Mouse (Mus musculus): ENCODE measurements around the gene Rtn3. TPM values are rescaled to one million over a fixed set of nuclear protein-coding genes. Genes with fewer than 3 reads are reported as not detected.

The Rtn3 gene
- total and polyA plus RNA-seq, 2 experiments = 22.5 to 45.7 TPM

DNA sequence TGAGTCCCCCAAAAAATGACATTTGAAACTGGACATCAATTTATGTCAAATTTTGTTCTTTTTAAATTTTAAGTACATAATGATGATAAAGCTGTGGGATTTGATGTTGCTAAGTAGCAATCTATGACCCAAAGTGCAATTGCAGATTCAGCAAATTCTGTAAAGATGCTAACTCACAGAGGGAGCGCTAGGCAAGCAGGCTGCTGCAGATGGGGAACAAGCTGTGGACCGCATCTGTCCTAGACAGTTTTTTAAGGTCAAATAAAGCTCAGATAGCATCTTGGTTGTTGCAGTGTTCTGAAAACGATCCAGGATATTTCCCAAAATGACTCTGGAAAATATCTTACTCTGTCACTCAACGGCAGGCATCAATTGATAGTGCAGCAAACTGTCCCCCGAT lies 995 bp upstream of the Rtn3 start:
- no peaks in the 10 kb centered on the region for H3K36me3 ChIP-seq (ENCODE audit: control insufficient read depth, insufficient read depth, low read length)
- no peaks in the 10 kb centered on the region for H3K27me3 ChIP-seq (ENCODE audit: control insufficient read depth, insufficient read depth, low read length)
- TF ChIP-seq CTCF (IDR thresholded peaks at IDR 0.05; ENCODE audit: low read depth, low read length) = no peak
- no peak for TF ChIP-seq POLR2A (IDR thresholded peaks at IDR 0.05; ENCODE audit: extremely low read depth, insufficient read depth, low read length)
- WGBS = 63% methylated on average over 5 of the region's 5 CpGs
- H3K9ac ChIP-seq (ENCODE audit: low read depth, low read length) = no peak overlapping the region
- H3K4me1 ChIP-seq (ENCODE audit: control insufficient read depth, insufficient read depth, low read length) = peaks cover 4% of the 10 kb centered on the region
- peaks cover 13% of the 10 kb centered on the region; the same call in 1 of the 2 replicates for H3K79me2 ChIP-seq (ENCODE audit: control insufficient read depth, insufficient read depth, low read length)
- H3K27ac ChIP-seq (replicated peaks; ENCODE audit: insufficient read depth, low read depth, low read length) = no peak overlapping the region
- no peak overlapping the region for H3K4me3 ChIP-seq (ENCODE audit: insufficient read depth, low read depth, low read length)
- DNase-seq (ENCODE audit: extremely low read depth, low read depth, low spot score) = no peak

- no peaks in the 10 kb centered on the region for H3K27me3 ChIP-seq (ENCODE audit: control insufficient read depth, insufficient read depth, low read length)
- H3K4me3 ChIP-seq (ENCODE audit: insufficient read depth, low read depth, low read length) = peak overlapping the region; percentile 49
- WGBS = 1% methylated on average over 6 of the region's 6 CpGs
- no peaks in the 10 kb centered on the region for H3K36me3 ChIP-seq (ENCODE audit: control insufficient read depth, insufficient read depth, low read length)
- DNase-seq (ENCODE audit: extremely low read depth, low read depth, low spot score) = peak; percentile 53
- H3K4me1 ChIP-seq (ENCODE audit: control insufficient read depth, insufficient read depth, low read length) = peaks cover 4% of the 10 kb centered on the region
- peak overlapping the region; percentile 50 for H3K9ac ChIP-seq (ENCODE audit: low read depth, low read length)
- no peak overlapping the region; the same call in 1 of the 2 replicates for H3K27ac ChIP-seq (replicated peaks; ENCODE audit: insufficient read depth, low read depth, low read length)
- TF ChIP-seq CTCF (IDR thresholded peaks at IDR 0.05; ENCODE audit: low read depth, low read length) (no peak), POLR2A (IDR thresholded peaks at IDR 0.05; ENCODE audit: extremely low read depth, insufficient read depth, low read length) (no peak)
- H3K79me2 ChIP-seq (ENCODE audit: control insufficient read depth, insufficient read depth, low read length) = peaks cover 13% of the 10 kb centered on the region; the same call in 1 of the 2 replicates
Measured at GRCm38 (mm10) chr19:7483512-7483882, 416 bp upstream of the Rtn3 start.

GRCm38 (mm10) chr19:7482266-7482598 lies 849 bp downstream of the Rtn3 start:
- H3K4me1 ChIP-seq (ENCODE audit: control insufficient read depth, insufficient read depth, low read length) = peaks cover 6% of the 10 kb centered on the region
- H3K79me2 ChIP-seq (ENCODE audit: control insufficient read depth, insufficient read depth, low read length) = peaks cover 13% of the 10 kb centered on the region; the same call in 1 of the 2 replicates
- no peaks in the 10 kb centered on the region for H3K27me3 ChIP-seq (ENCODE audit: control insufficient read depth, insufficient read depth, low read length)
- H3K4me3 ChIP-seq (ENCODE audit: insufficient read depth, low read depth, low read length) = peak overlapping the region; percentile 81
- peak overlapping the region; percentile 91 for H3K9ac ChIP-seq (ENCODE audit: low read depth, low read length)
- WGBS = under 1% methylated on average over 7 of the region's 7 CpGs
- TF ChIP-seq CTCF (IDR thresholded peaks at IDR 0.05; ENCODE audit: low read depth, low read length) (no peak), POLR2A (IDR thresholded peaks at IDR 0.05; ENCODE audit: extremely low read depth, insufficient read depth, low read length) (no peak)
- no peaks in the 10 kb centered on the region for H3K36me3 ChIP-seq (ENCODE audit: control insufficient read depth, insufficient read depth, low read length)
- H3K27ac ChIP-seq (replicated peaks; ENCODE audit: insufficient read depth, low read depth, low read length) = peak overlapping the region; percentile 90
- DNase-seq (ENCODE audit: extremely low read depth, low read depth, low spot score) = no peak

GRCm38 (mm10) chr19:7481541-7482265 lies 1.4 kb downstream of the Rtn3 start:
- H3K79me2 ChIP-seq (ENCODE audit: control insufficient read depth, insufficient read depth, low read length) = peaks cover 17% of the 10 kb centered on the region; the same call in 1 of the 2 replicates
- H3K4me3 ChIP-seq (ENCODE audit: insufficient read depth, low read depth, low read length) = peak overlapping the region; percentile 43
- no peak for TF ChIP-seq CTCF (IDR thresholded peaks at IDR 0.05; ENCODE audit: low read depth, low read length)
- 14% methylated on average over 12 of the region's 12 CpGs for WGBS
- no peak overlapping the region for H3K27ac ChIP-seq (replicated peaks; ENCODE audit: insufficient read depth, low read depth, low read length)
- no peaks in the 10 kb centered on the region for H3K27me3 ChIP-seq (ENCODE audit: control insufficient read depth, insufficient read depth, low read length)
- peak overlapping the region; percentile 42 for H3K9ac ChIP-seq (ENCODE audit: low read depth, low read length)
- no peak for DNase-seq (ENCODE audit: extremely low read depth, low read depth, low spot score)
- H3K36me3 ChIP-seq (ENCODE audit: control insufficient read depth, insufficient read depth, low read length) = peaks cover 2% of the 10 kb centered on the region; the same call in 1 of the 2 replicates
- H3K4me1 ChIP-seq (ENCODE audit: control insufficient read depth, insufficient read depth, low read length) = peaks cover 6% of the 10 kb centered on the region

- peaks cover 17% of the 10 kb centered on the region; the same call in 1 of the 2 replicates for H3K79me2 ChIP-seq (ENCODE audit: control insufficient read depth, insufficient read depth, low read length)
- TF ChIP-seq CTCF (IDR thresholded peaks at IDR 0.05; ENCODE audit: low read depth, low read length) (no peak), POLR2A (IDR thresholded peaks at IDR 0.05; ENCODE audit: extremely low read depth, insufficient read depth, low read length) (no peak)
- H3K4me1 ChIP-seq (ENCODE audit: control insufficient read depth, insufficient read depth, low read length) = peaks cover 6% of the 10 kb centered on the region
- H3K27me3 ChIP-seq (ENCODE audit: control insufficient read depth, insufficient read depth, low read length) = no peaks in the 10 kb centered on the region
- H3K9ac ChIP-seq (ENCODE audit: low read depth, low read length) = no peak overlapping the region
- no peak for DNase-seq (ENCODE audit: extremely low read depth, low read depth, low spot score)
- H3K27ac ChIP-seq (replicated peaks; ENCODE audit: insufficient read depth, low read depth, low read length) = no peak overlapping the region
- 96% methylated on average over 3 of the region's 3 CpGs for WGBS
- peaks cover 2% of the 10 kb centered on the region; the same call in 1 of the 2 replicates for H3K36me3 ChIP-seq (ENCODE audit: control insufficient read depth, insufficient read depth, low read length)
- no peak overlapping the region for H3K4me3 ChIP-seq (ENCODE audit: insufficient read depth, low read depth, low read length)
Measured at GRCm38 (mm10) chr19:7479751-7480248, 3.3 kb downstream of the Rtn3 start.

DNA sequence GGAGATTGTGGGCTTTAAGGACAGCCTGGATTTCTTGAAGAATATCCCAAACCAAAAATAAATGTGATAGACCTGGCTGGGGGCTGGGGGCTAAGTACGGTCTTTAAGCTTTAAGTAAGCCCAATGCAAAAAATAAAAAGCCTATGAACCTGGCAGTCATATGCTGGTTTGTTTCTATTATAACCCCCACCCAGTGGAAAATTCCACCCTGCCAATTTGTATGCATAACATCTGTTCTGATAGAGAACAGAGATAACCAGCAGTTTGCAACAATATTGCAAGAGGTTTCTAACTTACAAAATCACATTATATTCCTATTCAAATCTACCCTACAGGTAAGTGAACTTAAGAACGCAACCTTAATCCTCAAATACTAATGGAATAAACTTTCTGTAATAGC lies 12.4 kb downstream of the Rtn3 start:
- no peaks in the 10 kb centered on the region; the same call in 1 of the 2 replicates for H3K4me1 ChIP-seq (ENCODE audit: control insufficient read depth, insufficient read depth, low read length)
- H3K27me3 ChIP-seq (ENCODE audit: control insufficient read depth, insufficient read depth, low read length) = no peaks in the 10 kb centered on the region
- no peak overlapping the region for H3K27ac ChIP-seq (replicated peaks; ENCODE audit: insufficient read depth, low read depth, low read length)
- peaks cover 5% of the 10 kb centered on the region; the same call in 1 of the 2 replicates for H3K36me3 ChIP-seq (ENCODE audit: control insufficient read depth, insufficient read depth, low read length)
- WGBS = 92% methylated on average over 2 of the region's 2 CpGs
- H3K9ac ChIP-seq (ENCODE audit: low read depth, low read length) = no peak overlapping the region
- H3K4me3 ChIP-seq (ENCODE audit: insufficient read depth, low read depth, low read length) = no peak overlapping the region
- peaks cover 5% of the 10 kb centered on the region; the same call in 1 of the 2 replicates for H3K79me2 ChIP-seq (ENCODE audit: control insufficient read depth, insufficient read depth, low read length)
- TF ChIP-seq CTCF (IDR thresholded peaks at IDR 0.05; ENCODE audit: low read depth, low read length) = no peak
- TF ChIP-seq POLR2A (IDR thresholded peaks at IDR 0.05; ENCODE audit: extremely low read depth, insufficient read depth, low read length) = no peak
- DNase-seq (ENCODE audit: extremely low read depth, low read depth, low spot score) = no peak

All from liver, adult 2 months (tissue).